Mouse (Mus musculus) R1 (cell line): Measurements from ENCODE around the gene Mab21l1.

ENCODE experiments used
- DNase-seq: peaks from one replicate; pipeline ENCODE4 v3.0.0-alpha.2; 2018; ENCODE audit warnings: low read depth, low spot score

Gene Mab21l1

DNA sequence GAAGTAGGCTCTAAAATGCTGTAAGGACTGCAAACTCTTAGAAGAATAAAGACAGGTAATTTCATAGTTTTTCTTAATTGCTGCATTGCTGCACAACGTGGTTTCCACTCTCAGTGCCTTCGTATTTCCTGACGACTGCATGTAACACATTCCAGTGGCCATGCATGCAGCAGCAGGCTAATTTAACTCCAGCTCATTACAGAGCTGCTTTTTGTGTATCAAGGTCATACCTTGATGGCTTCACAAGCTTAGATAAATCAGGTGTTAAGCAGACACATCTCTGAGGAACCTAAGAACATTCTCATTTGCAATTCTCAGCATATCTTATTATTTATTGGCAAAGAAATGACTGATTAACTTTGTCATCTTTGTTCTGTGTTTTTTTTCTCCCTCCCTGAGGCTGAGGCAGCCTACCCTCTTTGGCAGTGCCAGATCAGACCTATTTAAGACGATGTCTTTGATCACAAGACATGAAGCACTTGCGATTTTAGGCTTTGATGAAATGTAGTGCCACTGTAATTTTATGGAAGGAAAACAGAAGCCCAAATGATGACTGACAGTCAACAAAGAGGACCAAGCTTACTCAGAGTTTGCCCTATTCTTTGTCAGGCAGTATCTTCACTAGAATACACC lies 32.8 kb downstream of the Mab21l1 start:
- DNase-seq, result no peak

GRCm38 (mm10) chr3:55816096-55816495 lies 33.8 kb downstream of the Mab21l1 start:
- DNase-seq, result no peak

DNA sequence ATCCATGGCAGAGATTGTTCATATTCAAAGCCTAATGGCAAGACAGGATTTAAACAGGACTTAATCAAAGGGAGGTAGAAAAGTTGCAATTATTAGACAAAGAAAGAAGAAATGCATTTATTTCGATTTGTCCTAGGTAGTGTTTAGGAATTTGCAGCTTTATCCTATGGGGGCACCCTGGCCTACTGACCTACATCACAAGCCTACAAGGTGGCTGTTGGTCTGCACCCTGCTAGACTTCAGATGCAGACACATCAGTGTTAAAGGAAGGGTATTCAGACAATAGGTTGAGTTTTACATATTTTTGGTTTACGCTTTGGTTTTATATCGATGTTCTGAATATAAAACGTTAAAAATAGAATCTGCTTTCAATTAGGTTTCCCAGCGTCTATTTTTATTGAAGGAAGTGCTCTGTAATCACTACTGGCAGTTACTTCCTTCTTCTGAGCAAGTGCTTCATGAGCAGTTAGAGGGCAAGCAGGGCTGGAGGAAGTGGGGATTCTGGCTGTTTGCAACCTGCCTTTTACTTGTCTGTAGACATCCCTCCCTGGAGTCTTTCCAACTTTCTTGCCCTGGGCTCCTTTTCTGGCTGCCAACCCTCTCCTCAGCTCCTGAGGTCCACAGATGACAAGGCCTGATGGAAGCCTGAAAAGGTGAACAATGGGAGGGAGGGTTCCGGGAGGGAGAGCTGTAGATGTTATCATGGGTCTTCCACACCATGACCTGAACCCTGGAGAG lies 34.5 kb downstream of the Mab21l1 start:
- DNase-seq, result no peak

DNA sequence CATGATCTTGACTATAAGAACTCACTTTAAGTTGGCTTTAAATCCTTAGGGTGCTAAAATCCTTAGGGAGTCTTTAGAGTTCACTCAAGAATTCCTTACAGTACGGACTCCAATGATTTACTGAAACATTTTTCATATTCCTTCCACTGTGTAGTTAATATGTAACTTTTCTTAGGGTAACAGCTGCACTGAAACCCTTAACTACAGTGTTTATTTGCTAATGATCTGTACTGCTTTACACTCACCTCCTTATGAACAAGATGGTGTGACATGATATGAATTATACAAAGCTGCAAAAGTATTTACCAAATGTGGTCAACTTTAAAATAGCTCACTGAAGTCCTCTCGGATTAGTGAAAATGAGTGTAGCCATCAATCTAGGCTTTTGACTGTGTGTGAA lies 35.8 kb downstream of the Mab21l1 start:
- no peak for DNase-seq

DNA sequence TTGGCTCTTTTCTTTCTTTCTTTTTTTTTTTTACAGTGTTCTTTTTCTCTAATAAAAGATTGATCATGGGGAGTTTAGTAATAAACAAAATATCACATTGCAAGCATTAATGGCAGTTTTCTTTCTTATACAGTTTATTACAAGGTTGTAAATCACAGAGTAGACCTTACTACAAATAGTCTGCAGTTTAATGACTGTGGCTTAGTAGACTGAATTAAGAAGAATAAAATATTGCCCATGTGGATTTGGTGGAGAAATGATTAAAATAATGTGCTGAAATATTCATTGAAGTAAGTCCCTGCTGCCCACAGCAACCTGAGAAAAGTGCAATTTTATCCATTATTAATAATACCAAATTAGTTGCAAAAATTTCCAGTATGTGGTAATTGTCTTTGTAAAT lies 37.3 kb downstream of the Mab21l1 start:
- DNase-seq, result no peak

- DNase-seq, result no peak
Measured at GRCm38 (mm10) chr3:55824864-55825263, 42.6 kb downstream of the Mab21l1 start.

- no peak for DNase-seq
Measured at GRCm38 (mm10) chr3:55828481-55829256, 46.4 kb downstream of the Mab21l1 start.

GRCm38 (mm10) chr3:55830226-55830625 lies 47.9 kb downstream of the Mab21l1 start:
- DNase-seq, result no peak
